Mouse (Mus musculus): Measurements from ENCODE around the gene Dusp3.
A peak's percentile ranks its signal among the peaks of the same experiment; 100 is the strongest.

Gene Dusp3

DNA sequence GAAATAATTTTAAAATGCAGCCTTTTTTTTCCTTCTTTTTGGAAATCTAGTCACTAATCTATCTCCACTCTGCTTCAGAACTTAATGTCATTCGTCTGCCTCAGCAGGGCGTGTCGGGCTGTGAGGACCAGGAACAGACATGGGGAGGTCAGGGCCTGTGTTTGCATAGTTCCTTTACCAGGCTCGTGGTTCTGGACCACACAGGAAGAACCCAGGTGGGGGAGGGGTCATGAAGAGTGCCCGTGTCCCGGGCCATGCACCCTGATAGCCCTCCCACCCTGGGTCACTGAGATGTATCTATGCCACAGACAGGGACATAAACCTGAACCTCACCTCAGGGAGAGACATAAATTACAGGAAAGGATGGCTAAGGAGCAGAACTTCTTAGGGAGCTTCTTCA, 12.6 kb downstream of the Dusp3 start:
- DNase-seq (ENCODE audit: low read depth), result no peak

DNA sequence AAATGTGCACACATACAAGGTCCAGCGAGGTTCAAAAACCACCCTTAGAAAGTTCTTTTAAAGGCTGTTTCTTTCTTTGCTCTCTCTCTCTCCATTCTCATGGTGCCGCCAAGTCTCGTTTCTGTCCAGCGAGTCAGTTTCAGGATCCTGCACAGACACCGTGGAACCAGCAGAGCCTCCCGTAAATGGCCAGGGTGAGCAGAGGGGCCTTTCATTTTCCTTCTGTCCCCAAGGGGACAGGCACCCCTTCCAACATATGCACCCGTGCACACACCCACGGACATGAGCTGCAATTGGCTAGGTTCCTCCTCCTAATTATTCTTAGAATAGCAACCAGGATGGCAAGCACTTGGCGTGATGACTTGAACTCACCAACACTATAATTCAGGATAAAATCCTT, 13.3 kb downstream of the Dusp3 start:
- no peak for DNase-seq (ENCODE audit: low read depth)

DNA sequence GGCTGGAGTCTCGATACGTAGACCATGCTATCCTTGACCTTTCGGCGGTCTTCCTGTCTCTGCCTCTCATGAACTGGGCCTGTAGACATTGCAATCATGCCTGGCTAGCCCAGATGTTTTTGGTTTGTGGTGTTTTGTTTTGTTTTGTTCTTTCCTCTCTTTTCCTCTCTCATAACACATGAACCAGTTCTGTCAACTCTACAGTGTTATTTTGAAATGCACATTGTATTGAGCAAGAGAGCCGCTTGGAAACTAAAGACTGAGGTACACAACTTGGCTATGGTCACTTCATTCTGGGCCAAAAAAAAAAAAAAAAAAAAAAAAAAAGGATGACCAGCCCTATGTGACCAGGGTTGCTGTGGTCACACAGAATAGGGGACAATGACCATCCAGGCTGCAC, 14.2 kb downstream of the Dusp3 start:
- no peak for DNase-seq (ENCODE audit: low read depth)

DNA sequence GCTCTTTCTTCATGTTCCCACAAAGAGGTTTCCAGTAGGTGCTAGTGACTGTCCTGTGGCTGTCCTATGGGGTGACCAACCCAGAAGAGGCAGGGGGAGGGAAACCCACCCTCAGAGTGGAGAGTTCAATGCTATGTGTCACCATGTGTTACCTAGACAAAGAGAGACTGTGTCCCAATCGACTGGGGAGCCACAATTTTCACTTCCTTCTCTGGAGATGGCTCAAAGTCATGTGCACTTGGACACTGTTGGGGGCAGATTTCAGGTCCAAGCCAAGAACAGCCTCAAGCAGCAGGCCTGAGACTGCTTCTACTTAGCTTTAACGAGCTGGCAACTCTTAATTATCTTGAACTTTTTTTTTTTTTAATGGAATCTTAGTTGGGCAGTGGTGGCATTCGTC, 14.7 kb downstream of the Dusp3 start:
- DNase-seq (ENCODE audit: low read depth), result no peak

DNA sequence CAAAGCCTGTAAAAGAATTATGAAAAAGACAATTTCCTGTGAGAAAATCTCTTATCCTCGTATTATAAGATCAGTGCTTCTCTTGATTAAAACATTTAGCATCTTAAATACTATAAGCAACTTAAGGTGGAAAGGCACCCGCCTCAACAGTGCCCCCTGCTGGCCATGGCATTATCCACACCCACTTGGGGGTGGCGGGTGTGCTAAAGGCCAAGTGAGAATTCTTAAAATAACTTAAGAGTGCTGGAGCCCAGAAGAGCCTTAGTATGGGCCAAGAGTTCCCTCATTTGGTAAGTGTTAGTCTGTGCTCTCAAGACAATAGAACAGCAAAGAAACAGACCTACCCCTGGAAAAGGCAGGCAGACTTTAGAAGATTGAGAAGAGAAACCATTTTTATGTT, 15.4 kb downstream of the Dusp3 start:
- DNase-seq (ENCODE audit: low read depth), result no peak

DNA sequence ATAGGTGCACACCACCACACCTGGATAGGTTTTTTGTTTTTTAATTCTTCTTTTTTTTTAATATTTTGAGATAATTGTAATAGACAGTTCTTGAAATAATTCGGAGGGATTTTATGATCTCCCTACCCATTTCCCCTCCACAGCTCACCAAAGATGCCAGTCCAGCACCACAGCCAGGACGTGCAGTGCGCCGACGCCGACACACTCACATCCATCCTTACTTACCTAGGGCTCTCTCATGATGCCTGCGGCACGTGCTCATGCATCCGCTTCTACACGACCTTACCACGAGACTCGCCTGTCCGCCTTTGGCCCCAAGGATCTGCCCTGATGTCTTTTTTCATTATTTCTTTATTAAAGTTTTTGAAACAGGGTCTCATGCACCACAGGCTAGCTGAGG, 17.0 kb downstream of the Dusp3 start:
- DNase-seq (ENCODE audit: low read depth), result no peak

DNA sequence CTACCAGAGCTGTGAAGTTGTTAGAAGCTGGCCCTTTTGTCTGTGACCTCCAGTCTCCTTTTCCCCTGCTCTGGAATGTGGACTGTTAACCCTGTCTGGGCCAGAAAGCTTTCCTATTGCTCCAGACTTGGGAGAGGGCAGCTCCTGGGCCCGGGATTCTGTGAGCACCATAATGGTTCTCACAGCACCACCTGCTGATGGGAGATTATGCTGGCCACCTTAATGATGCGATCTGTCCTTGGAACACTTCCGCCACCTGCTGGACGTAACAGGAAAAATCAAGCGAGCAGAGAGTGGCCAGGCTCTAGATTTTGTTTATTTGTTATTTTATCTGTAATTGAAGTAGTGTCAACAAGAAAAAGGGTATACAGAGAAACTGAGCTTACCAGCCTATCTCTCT, 18.0 kb downstream of the Dusp3 start:
- DNase-seq (ENCODE audit: low read depth), result peak; percentile 58

DNA sequence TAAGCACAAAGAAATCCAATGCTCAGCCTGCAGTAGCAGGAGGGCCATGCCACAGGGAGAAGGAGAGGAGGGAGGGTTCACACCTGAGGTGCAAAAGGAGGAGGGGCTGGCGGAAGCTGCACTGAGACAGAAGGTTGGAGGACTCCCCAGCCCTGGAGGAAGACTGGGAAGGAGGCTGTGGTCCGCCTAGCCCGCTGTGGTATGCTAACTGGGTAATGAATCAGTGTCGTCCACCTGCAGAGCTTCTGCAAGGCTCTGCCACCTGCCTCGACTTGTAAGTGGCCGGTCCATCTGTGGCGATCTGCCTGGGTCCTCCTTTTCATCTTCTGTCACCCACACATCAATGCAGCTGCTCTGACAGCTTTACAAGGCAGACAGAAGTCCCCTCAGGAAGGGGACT, 18.5 kb downstream of the Dusp3 start:
- no peak for DNase-seq (ENCODE audit: low read depth)

DNA sequence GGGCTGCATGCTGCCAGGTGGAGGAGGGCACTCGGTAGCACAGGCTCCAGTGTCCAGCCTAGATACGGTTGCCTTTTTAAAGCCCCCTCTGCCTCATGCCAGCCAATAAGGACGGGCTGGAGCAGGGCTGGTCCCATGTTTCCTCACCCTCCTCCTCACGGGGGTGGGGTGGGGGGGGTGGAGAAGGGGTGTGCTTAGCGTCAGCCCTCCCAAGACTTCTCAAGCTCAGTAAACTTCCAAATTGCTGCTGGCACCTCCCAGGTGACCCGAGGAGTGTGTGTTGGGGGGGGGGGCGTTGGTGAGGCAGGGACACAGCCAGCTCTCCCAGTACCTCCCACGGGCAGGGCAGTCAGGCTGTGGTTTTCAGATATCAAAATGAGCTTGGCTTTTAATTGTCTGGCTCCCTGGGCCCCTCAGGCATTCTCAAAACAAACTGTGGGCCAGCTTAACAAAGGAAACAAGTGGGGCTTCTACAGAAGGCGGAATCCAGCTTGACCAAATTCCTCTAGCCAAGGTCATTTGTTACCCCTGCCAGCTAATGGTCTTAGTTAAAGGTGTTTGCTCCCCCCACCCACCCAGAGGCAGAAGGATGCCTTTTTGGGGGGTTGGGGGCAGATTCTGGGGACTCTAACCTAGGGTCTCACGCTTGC, 19.7 kb downstream of the Dusp3 start, which contains the start of gene Sost:
Gene Sost (minus strand): TSS at position 51 of the 650 bp plus-strand sequence.
- DNase-seq (ENCODE audit: low read depth), result no peak

DNA sequence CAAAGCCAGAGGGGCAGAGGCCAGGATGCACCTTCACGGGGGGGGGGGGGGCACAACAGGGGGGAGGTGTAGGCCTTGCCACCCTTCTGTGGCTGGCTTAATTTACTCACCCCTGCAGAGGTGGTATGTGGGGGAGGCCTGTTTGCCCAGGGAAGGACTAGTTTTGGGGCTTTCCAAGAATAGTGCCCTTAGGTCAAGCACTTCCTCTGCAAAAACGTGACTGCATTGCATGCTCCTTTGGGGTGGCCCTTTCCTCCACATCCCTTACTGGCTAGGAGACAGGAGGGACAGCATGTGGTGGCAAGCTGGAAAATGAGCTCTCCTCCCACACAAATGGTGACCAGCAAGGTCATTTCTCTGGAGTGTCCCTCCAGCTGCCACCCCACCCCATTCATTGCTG, 21.3 kb downstream of the Dusp3 start:
- DNase-seq (ENCODE audit: low read depth), result no peak

DNA sequence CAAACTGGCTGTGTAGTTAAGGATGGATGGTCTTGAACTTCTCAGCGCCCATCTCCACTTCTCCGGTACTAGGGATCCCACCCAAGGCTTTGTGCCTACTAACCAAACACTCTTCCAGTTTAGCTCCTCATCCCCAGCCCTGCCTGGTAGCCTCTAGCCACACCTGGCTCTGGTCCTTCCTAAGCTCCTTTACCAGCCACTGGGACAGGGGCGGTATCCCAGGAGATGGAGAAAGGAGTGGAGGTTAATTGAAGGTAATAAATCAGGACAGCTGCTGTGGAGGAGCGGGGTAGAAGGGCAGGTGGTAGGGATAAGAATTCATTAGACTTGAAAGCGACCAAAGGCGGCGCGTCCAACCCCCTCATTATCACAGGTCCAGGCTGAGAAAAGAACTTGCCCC, 22.2 kb downstream of the Dusp3 start:
- no peak for DNase-seq (ENCODE audit: low read depth)

DNA sequence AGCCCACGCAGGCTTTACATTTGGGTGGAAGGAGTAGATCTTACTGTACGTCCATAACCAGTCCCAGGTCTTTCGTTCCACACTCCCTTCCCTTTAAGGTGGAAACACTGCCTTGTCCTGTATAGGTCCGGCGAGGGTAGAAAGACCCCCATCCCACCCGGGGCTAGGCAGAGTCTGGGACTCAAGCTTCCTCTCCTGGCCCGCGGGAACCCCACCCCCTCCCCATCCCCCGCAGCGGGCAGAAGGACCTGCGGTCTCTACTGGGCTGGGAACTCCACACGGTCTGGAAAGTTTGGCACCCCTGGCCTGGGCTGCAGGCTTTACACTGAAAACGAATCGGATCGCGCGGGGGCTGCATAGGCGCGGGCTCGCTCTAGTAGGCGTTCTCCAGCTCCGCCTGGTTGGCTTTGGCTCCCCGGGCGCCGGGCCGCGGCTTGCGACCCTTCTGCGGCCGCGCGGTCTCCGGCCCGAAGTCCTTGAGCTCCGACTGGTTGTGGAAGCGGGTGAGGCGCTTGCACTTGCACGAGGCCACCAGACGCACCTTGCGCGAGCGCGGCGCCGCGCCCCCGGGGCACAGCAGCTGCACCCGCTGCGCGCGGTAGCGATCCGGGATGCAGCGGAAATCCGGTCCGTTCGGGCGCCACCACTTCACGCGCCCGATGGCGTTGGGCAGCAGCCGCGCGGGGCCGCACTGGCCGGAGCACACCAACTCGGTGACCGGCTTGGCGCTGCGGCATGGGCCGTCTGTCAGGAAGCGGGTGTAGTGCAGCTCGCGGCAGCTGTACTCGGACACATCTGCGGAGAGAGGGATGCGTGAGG, 23.1 kb downstream of the Dusp3 start:
- no peak for DNase-seq (ENCODE audit: low read depth)

DNA sequence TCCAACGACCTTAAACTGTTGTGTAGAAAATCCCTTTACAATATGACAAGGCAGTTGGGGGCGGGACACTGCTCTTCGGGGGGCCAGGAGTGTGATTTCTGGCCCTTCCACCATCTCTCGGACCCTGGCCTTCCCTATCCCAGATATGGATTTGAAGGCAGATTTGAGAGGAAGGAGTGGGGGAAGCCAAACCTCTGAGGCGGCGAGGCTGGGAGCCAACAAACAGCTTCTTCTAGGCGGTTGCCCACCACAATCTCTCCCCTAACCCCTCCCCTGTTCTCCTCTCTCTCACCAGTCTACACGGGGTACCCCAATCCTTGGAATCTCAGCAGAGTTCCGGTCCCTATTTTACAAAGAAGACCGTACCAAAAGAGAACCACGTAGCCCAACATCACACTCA, 23.8 kb downstream of the Dusp3 start:
- DNase-seq (ENCODE audit: low read depth), result no peak

DNA sequence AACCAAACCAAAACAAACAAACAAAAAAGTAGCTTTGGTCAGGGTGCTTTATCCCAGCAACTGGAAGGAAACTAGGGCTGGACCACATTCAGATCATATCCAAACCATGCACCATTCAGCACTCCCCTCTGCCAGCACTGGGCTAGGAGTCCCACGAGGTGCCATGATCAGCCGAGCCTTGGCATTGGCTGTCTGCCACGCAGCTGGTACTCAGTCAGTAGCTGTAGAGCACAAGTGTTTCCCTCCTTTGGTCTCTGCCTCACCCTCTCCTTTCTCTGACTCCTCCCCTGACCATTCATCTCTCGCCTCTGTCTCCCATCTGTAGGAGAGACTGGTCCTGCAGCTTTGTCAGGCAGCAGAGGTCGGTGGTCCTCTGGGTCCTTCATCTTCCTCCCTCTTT, 29.3 kb downstream of the Dusp3 start:
- DNase-seq (ENCODE audit: low read depth), result no peak

DNA sequence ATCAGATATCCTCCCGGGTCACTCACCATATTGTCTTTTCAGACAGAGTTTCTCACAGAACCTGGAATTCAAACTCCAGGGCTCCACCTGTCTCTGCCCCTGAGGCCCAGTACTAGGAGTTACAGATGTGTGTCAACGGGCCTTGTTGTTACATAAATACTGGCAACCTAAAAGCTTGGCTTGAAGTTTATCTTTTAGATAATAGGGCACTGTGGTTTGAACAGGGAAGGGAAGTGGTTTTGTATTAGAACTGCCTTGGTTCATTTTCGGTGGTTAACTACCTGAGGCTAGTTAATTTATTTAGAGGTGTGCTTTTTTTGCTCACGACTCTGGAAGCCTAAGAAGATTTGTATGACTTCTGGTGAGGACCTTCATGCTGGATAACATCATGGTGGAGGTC, 33.4 kb downstream of the Dusp3 start:
- DNase-seq (ENCODE audit: low read depth), result no peak

DNA sequence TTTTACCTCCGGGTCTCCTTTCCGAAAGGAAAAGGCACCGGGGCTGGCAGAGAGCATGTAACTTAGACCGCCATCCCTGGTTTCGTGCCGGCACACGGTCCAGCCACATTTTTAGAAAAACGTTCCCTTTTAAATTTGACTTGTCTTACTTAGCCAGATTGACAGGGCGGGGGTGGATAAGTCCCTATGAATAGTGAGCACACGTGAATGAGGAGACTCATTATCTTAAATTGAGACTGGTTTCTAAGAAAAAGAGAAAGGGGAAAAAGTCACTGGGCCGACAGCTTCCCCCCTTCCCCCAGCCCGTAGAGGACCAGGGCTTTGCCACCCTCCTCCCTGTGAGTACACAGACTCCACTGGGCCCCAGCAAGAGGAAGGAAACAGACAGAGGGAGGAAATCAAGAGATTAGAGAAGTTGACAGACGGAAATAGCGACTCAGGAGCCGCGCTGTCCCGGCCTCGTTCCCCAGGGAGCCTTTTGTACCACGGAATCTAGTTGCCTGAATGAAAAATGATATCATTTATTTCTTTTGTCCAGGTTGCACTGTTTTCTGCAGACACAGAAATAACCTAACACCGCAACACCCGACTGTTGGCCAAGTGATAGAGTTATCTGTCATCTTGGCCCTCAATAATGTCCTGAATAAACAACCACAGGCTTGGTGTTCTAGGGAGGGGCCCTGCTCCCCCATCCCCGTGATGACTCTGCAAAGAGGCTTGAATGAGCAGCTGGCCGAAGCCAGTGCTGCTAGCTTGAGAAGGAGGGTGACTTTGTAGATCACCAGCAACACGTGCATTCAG, 34.1 kb downstream of the Dusp3 start:
- DNase-seq (ENCODE audit: low read depth), result no peak

DNA sequence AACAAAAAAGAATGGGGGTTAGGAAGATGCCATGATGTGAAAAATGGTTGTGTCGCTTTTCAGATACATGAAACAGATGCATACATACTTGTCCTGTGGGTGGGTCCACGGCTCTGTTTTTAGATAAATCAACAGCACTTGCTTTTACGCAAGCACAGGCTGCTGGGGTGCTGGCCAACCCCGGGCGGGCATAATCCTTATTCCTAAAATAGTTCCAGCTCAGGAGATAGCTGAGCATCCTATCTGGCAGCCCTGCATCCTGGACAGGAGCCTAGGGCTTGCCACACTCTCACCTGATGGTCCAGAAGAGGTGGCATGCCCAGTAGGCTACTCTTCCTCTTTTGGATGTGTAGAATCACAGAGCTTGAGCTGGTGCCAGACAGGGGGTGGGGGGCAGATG, 36.8 kb downstream of the Dusp3 start:
- no peak for DNase-seq (ENCODE audit: low read depth)

DNA sequence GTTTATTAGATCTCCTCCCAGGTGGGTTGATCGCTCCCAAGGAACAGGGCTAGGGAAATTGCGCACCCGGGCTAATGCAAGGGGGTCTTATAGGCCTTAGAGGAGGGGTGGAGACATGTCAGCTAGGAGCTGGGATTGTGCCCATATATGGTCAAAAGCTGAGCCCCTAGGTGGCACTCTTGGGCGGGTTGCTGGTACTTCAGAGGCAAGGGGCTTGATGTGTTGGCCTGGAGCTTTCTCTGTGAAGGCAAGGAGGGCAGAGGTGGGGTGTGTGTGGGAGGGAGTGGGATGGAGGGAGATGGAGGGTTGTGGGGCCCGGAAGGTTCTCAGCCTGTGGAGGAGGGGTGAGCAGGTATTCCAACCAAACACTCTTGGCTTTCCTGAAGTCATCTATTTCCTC, 40.3 kb downstream of the Dusp3 start:
- DNase-seq (ENCODE audit: low read depth), result no peak

DNA sequence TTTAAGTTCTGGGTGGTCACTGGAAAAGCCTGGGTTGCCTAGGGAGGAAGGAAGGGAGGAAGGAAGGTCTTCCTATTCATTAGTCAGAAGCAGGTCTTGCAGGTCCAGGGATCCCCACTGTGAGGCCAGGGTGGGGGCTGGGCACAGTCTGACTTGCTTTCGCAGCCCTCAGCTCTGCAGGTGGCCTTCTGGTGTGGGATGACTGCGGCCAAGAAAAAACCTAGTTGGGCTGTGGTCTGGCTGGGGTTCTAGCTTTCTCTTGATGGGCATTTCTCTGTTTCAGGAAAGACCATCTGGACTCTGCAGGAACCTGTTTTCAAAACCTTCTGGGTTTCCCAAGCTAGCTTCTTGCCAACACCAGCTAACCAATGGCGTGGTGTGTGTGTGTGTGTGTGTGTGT, 43.8 kb downstream of the Dusp3 start:
- no peak for DNase-seq (ENCODE audit: low read depth)

DNA sequence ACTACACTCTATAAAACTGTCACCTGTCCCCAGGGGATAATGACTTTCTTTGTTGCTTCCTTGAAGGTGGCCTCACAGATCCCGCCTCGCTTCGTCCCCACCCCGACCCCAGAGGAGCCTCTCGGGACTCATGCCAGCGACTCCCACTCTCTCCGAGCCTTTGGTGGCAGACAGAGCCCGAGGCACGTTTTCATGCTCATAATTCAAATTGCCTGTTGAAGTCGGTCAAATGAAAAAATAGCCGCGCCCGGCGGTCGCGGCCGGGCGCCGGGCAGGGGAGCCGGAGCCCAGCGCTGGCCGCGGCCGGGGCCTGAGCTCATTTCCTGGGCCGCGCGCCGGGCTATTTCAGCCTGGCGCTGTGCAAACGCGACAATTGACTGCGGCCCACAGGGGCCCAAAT, 49.7 kb downstream of the Dusp3 start:
- no peak for DNase-seq (ENCODE audit: low read depth)

DNA sequence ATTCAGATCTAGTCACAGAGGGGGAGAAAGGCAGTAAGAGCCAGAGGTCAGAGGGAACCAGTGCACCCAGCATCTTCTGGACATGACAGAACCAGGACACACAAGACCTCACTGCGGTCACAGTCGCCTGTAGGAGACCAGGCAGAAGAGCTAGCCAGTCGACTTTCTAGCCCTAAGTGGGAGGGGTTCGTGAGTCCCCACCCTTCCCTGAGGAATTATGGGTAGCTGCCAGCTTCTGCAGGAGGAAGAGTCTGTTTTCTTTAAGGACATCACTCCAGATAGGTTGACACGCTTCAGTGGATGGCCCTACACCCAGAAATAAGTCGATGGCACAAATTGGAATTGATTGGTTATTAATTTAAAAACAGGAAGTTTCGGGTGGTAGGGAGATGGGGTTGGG, 50.4 kb downstream of the Dusp3 start:
- DNase-seq (ENCODE audit: low read depth), result no peak

DNA sequence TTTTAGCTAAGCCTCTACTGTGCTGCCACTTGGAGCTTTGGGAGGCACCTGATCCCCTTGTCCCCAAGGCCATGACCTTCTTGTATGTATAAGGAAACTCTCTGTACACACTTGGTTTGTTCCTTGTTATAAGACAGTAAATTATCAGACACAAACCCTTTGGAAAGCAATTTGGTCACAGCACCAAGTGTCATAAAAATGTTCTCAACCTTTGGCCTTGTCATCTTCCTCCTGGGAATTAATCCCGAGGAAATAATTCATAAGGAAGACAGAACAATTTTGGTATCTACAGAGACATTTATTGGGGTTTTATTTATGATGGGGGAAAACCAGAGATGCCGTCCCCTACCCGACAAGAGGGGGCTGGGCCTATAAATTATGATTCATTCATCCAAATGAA, 51.1 kb downstream of the Dusp3 start:
- DNase-seq (ENCODE audit: low read depth), result no peak

DNA sequence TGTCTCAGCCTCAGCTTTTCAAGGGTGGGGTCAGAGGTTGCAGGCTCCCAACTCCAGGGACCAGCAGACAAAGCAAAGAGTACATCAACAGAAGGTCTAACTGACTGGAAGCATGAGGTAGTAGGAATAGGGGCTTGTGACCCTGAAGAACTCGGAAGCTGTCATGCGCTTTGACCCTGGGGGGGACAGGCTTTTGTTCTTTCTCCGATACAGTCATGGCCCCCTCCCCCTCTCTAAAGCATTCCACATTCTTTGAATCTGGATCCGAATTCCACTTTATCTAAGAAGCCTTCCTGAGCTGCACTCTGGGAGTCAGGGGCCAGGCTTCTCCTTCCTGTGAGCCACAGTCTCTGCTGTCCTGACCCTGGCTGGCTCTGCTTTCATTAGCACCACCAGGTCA, 54.8 kb downstream of the Dusp3 start:
- DNase-seq (ENCODE audit: low read depth), result no peak

All from fibroblast of lung, adult 2 months (primary cell).